Mouse (Mus musculus) left cerebral cortex, postnatal 14 days (tissue): Measurements from ENCODE around the gene Ddi2. TPM values are rescaled to one million over a fixed set of nuclear protein-coding genes. Genes with fewer than 3 reads are reported as not detected.

ENCODE experiments used
- DNase-seq, 2 experiments: peaks; one replicate each; pipeline ENCODE4 v3.0.0; 2021 to 2022; ENCODE audit warnings: low spot score in 2 of 2, mixed read lengths in 1 of 2
- intact Hi-C: fragments of 180-260 bp; cut with DNase I; formaldehyde crosslinking; loops from one replicate; pipeline ENCODE4 v1.15.1; 2025
- total RNA-seq, 2 experiments: library from RNA; stranded (reverse); gene quantifications; 2 replicates each; pipeline ENCODE4 v1.2.3; 2021

Ddi2 gene
- total RNA-seq, 2 experiments from 2014 or later = 32.5 to 33.6 TPM

DNA sequence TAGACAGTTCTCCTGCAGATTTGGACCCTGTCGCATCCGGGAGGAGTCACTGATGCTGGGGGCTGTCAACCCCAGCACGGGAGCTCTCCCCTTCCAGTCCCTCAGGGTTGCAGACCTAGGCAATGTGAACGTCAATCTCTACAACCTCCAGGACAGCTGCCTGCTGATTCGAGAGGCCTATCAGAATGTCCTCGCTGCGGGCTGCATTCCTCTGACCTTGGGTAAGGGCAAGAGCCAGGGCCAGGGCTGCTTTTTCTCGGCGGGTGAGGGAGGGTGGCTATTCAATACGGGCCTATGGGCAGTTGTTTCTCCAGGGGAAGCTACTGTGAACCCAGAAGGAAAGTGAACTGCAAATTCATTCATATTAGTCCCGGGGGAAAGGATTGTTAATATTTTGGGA lies 26.3 kb upstream of the Ddi2 start:
- no peak for DNase-seq
- intact Hi-C loops = no loop called here

DNA sequence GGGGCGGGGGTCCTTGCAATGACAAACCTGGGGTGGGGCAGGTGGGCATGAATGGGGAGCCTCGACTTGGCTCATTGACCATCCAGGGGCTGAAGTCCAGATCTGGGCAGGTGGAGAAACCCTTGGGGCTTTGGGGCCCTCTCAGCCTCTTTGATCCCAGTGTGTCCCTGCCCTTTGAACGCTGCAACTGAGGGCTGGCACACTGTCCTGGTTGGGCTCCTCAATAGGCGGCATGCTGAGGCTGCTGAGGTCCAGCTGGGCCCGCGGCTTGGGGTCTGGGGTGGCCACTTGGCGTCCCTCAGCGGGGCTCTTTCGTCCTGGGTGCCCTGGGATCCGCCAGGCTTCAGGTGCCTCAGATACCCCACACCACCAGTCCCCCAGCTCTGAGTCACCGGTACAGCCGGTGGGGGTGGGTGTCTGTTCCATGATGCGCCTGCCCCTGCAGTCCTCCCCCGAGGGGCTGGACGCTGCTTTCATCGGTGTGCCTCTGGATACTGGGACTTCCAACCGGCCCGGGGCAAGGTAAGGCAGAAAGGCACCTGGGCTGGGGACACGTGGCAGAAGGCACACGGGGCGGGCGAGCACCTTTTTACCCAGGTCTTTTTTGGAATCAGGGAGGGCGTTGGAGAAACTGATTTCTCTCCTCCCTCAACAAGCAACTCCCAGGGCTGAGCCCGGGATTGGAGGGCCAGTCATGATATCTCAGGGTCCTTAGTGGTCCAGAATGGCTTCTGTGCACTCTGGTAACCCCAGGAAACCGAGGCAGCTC lies 23.5 kb upstream of the Ddi2 start, which contains the start of gene Agmat:
Gene Agmat (plus strand): TSS at position 95 of the 769 bp plus-strand sequence.
- intact Hi-C loops = no loop called here
- DNase-seq = no peak

GRCm38 (mm10) chr4:141742381-141742780 lies 19.2 kb upstream of the Ddi2 start:
- DNase-seq = no peak
- intact Hi-C loops = no loop called here

DNA sequence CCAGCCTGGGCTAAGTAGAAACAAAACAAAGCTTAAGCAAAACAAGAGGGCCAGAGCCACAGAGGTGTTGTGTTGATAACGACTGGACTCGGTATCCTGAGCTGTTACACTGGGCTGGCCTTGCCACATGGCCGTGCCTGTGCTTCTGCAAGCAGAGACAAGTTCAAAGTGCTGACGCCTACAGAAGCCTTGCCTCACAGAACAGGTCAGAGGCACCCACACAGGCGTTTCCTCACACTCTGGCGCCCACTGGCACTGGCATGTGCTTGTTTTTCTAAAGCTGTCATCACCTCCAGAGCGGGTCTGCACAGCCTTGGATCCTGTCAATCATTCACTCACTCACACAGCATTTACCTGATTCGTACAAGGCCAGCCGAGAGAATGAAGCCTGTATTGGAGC lies 18.6 kb upstream of the Ddi2 start:
- intact Hi-C loops = no loop called here
- no peak for DNase-seq

DNA sequence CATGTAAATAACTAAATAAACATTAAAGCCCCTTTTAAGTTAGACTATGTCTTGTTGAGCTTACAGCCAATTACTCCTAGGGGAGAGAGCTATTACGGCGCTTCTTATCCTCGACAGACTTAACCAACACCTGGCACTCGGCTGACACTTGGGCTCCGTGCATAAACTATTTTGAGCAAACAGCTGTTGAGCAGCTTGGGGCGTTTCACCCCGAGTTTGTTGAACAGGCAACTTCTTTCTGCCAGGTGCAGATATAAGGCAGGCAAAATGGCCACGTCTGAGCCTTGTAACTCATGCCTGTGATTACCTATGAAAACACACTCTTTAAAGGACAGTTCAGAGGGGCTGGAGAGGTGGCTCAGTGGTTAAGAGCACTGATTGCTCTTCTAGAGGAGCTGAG lies 14.8 kb upstream of the Ddi2 start:
- no peak for DNase-seq
- intact Hi-C loops = no loop called here

GRCm38 (mm10) chr4:141736856-141737255 lies 13.6 kb upstream of the Ddi2 start:
- DNase-seq = no peak
- intact Hi-C loops = no loop called here

DNA sequence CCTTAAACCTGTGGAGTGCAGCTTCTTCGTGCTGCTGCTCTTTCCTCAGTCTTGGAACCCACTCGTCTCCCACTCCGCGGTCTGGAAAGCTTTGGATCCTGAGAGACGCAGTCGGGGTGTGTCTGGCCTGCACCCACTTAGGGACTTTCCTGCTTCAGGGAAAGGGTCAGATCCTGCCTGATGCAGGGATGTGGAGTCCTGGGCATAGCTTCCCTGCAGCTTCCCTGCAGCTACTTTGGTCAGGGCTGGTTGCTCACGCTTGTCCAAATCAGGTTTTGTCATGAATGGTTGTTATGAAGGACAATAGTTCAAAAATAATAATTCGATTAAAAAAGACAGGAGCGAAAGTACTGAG lies 12.0 kb upstream of the Ddi2 start:
- intact Hi-C loops = no loop called here
- no peak for DNase-seq

GRCm38 (mm10) chr4:141734446-141735205 lies 11.4 kb upstream of the Ddi2 start:
- intact Hi-C loops = no loop called here
- DNase-seq = peak; percentile 96

- intact Hi-C loops = no loop called here
- no peak for DNase-seq
Measured at GRCm38 (mm10) chr4:141731766-141732165, 8.5 kb upstream of the Ddi2 start.

GRCm38 (mm10) chr4:141730401-141730800 lies 7.2 kb upstream of the Ddi2 start:
- intact Hi-C loops = no loop called here
- no peak for DNase-seq

DNA sequence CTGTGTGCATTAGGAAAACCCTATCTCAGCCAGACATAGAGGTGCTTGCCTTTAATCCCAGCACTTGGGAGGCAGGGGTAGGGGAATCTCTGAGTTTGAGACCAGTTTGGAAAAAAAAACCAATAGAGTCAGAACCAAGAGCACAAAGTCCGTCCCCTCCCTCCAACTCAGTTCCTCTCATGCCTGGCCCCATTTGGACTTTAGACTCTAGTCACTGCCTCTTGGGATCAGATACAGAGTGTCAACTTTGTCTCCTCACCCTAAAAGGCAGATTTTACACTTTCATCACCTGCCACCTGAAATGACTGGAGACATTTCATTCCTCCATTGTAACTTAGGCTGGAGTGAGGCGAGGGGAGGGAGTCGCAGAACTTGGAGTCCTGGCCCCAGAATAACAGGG lies 6.0 kb upstream of the Ddi2 start:
- intact Hi-C loops = no loop called here
- no peak for DNase-seq

GRCm38 (mm10) chr4:141725738-141726137 lies 2.5 kb upstream of the Ddi2 start:
- intact Hi-C loops = no loop called here
- no peak for DNase-seq

- no peak for DNase-seq
- intact Hi-C loops = no loop called here
Measured at GRCm38 (mm10) chr4:141725277-141725676, 2.1 kb upstream of the Ddi2 start.

GRCm38 (mm10) chr4:141724594-141724993 lies 1.4 kb upstream of the Ddi2 start:
- intact Hi-C loops = loop anchor here (5.0 kb wide), 1 partner anchor 43 kb away; no protein-coding TSS in a partner anchor

DNA sequence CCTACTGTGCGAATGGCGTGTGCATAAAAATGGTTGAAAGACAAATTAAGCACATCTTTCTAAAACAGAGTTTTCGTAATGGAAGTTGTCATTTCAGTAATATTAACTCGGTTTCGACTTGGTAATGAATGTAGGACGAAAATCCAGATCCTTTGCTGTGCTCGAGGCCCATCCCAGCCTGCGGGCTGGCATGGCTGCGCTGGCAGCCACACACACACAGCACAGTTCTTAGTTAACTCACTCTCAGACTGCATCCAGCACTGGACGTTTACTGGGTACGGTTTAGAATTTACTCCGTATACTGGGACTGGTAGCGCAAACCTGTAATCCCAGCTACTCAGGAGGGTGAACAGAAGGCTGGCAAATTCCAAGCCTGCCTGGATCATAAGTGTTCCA lies 452 bp upstream of the Ddi2 start:
- peak in 1 of 2 experiments; percentile 22 for DNase-seq
- intact Hi-C loops = loop anchor here (2.0 to 5.0 kb wide), 2 partner anchors 44 to 67 kb away; partner anchors contain the start of gene Dnajc16

More at GRCm38 (mm10) chr4:141724594-141724993, 1.4 kb upstream of the Ddi2 start:
- no peak for DNase-seq

GRCm38 (mm10) chr4:141721961-141722360 lies 1.3 kb downstream of the Ddi2 start:
- intact Hi-C loops = loop anchor here (2.0 to 5.0 kb wide), 2 partner anchors 45 to 69 kb away; partner anchors contain the start of gene Dnajc16
- DNase-seq = no peak

DNA sequence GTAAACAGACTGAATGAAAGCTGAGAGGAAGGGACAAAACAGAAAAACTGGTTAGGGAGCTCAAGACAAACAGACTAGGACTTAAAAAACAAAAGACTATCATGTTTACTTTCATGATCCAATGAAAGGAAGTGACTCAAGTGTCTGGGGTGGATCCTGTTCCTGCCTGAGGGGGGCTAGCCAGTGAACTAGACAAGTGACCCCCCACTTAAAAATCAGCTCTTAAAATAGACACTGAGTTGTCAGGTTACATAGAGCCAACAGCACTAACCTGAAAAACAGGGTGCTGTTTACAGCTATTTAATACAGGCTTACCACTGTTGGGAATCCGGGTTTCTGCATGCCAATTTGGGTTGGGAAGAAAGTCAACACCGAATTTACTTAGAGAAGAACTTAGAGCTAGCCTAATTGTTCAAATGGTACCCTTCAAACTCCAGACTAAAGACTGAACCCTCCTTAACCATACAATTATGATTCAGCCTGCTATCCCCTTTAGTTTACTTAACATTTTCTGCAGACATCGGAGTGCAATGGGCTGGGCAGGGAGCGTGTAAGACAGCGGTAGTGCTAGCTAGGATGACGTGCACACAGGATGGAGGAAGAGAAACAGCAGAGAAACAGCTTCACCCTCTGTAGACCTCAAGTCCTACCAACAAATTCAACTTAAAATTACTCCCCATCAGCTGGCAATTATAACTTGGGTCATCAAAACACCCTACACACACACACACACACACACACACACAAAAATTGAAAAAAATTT lies 2.3 kb downstream of the Ddi2 start:
- no peak for DNase-seq
- intact Hi-C loops = loop anchor here (5.0 kb wide), 1 partner anchor 46 kb away; no protein-coding TSS in a partner anchor

DNA sequence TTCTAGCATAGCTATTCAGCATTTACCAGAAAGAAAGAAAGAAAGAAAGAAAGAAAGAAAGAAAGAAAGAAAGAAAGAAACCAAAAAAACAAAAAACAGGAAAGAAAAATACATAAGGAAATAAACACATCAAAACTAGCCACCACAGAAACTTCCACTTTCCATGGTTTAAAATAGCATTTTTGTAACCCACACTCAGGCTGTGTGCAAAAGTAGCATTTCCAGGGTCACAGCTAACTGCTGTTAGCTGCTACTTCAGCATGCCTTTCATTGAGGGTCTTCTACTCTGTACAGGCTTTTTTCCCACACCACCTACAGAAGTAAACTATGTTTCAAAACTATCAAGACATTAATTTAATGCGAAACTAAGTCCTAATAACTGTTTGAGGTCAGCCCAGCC lies 3.9 kb downstream of the Ddi2 start:
- no peak for DNase-seq
- intact Hi-C loops = no loop called here

GRCm38 (mm10) chr4:141717633-141718032 lies 5.6 kb downstream of the Ddi2 start:
- intact Hi-C loops = no loop called here
- DNase-seq = no peak

GRCm38 (mm10) chr4:141715027-141715426 lies 8.2 kb downstream of the Ddi2 start:
- DNase-seq = no peak
- intact Hi-C loops = no loop called here
